Mouse (Mus musculus) adrenal gland (tissue): Measurements from ENCODE around the gene Gcn1l1.

Experiments
- intact Hi-C: fragments of 180-260 bp; cut with DNase I; formaldehyde crosslinking; loops from one replicate; pipeline ENCODE4 v1.15.1; 2025

The Gcn1l1 gene

GRCm38 (mm10) chr5:115558182-115558794, 6.8 kb upstream of the Gcn1l1 start:
- intact Hi-C loops = no loop called here

DNA sequence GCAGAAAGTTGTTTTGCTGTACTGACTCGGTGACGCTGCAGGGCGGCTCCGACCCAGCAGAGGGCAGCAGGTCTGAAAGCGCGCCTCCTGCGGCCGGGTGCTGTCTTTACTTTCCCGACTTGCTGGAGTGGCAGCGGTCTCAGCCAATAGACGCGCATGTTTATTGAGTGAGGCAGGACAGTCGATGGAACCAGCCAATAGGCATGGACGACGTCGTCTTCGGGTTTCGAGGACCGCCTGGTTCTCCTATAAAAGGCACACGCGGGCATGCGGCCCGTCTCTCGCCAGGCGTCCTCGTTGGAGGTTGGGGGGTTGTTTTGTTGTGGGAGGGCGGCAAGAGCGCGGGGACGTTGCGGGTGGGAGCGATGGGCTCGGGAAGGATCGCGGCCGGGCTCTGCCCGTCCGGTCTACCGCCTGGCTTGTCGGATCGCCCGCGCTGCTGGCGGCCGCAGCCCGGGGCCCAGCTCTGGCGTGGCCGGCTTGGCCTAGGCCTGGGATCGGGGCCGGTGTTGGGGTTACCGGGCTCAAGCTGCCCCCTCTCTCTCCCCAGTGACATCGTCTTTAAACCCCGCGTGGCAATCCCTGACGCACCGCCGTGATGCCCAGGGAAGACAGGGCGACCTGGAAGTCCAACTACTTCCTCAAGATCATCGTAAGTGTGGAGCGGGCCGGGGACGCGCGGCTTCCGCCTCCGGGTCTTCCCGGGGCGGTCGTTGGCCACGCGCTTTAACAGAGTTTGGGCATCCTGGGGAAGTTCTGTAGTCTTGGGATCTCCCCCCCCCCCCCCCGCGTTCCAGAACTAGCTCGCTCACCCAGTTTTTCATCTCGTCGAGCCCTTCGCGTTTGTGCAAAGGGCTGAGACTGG, 5.6 kb upstream of the Gcn1l1 start, which contains the start of gene Rplp0:
Rplp0 (plus strand) TSS at position 231 of the 865 bp plus-strand sequence.
- intact Hi-C loops = no loop called here

GRCm38 (mm10) chr5:115560336-115560905, 4.6 kb upstream of the Gcn1l1 start:
- intact Hi-C loops = no loop called here

- intact Hi-C loops = no loop called here
These were observed 1.1 kb upstream of the Gcn1l1 start for GRCm38 (mm10) chr5:115563771-115564585.

DNA sequence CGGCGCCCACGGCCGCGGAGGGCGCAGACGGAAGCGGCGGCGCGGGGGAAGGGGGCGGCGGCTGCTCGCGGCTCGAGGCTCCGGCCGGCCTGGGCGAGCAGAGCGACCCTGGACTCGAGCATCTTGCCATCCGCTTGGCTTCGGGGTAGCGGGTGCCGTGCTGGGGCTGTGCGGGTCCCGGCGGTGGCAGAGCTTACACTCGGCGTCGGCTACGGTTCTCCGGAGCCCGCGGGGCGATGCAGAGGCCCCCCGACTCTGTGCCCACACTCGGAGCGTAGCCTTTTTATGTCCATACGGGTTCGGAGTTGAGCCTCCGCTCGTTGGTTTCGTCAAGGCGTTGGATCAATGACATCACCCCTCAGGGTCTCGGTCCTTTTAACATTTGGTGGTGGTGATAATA, 349 bp downstream of the Gcn1l1 start:
- intact Hi-C loops = loop anchor here (5.0 kb wide), 1 partner anchor 67 kb away; the partner anchor contains the start of gene Rab35

DNA sequence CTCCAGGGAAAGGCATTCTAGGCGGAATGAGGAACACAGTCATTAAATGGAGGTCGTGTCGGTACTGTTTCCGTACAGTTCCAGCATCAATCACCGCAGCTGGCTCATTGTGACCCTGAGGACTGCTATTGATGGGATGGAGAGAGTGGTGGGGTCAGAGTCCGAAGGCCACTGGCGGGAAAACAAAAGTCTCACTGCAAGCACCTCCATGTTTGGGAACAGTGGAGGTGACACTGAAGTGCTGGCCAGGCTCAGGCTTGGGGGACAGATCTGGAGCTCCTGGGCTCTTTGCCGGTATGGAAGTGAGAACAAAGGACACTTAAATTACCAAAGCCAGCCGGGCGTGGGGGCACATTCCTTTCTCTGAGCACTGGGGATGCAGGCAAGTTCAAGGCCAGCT, 3.6 kb downstream of the Gcn1l1 start:
- intact Hi-C loops = loop anchor here (5.0 kb wide), 1 partner anchor 64 kb away; the partner anchor contains the start of gene Rab35

DNA sequence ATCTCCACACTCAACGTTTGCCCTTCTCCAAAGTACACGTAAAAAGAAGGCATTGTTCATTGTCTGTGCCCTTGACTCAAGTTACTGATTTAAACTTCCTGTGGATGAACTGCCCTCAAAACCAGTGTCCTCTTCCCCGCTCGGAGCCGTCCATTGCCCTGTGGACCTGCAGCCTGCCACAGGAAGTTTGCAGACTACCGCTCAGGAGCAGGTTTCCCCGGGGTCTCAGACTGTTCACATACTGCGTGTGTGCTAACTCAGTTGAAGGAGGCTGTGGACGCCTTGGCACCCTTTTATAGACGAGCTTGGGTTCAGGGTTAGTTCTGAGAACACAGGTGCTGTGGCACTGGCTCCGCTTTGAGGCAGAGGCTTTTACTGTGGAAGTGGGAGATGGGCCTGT, 4.3 kb downstream of the Gcn1l1 start:
- intact Hi-C loops = loop anchor here (5.0 kb wide), 1 partner anchor 63 kb away; the partner anchor contains the start of gene Rab35

DNA sequence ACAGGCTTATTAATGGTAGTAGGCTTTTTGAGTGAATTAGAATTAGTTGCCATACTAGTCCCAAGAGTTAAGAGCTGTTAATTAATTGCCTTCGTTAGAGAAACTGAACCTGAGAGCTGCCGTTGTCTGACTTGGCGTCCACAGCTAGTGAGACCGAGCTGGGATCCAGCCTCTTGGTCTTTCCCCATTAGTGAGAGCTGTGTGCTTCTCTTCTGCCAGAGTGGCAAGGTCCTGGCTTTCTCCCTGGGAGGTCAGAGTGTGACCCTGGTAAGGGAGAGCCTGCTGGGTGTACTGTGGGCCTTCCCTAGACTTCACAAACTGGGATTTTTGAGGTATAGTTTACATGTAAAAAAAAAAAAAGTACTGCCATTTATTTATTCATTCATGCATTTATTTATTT, 4.7 kb downstream of the Gcn1l1 start:
- intact Hi-C loops = loop anchor here (5.0 kb wide), 1 partner anchor 63 kb away; the partner anchor contains the start of gene Rab35

DNA sequence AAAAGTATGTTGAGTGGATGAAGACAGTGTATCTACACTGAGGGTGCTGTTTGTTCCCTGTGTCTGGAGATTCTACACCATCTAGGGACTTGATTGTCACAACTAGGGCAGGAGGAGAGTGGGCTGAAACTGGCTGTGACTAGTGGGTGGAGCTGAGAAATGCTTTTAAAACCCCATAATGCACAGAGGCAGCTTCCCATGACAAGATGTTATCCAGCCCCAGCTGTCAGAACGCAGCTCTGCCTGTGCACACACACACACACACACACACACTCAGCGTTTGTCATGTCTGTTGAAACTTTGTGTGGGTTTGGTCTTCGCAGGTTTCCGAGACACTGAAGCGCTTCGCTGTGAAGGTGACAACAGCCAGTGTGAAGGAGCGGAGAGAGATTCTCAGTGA, 6.0 kb downstream of the Gcn1l1 start:
- intact Hi-C loops = no loop called here

GRCm38 (mm10) chr5:115572679-115573535, 7.9 kb downstream of the Gcn1l1 start:
- intact Hi-C loops = no loop called here

- intact Hi-C loops = loop anchor here (5.0 kb wide), 1 partner anchor 42 kb away; no protein-coding TSS in a partner anchor
These were observed 9.9 kb downstream of the Gcn1l1 start for GRCm38 (mm10) chr5:115574992-115575391.

- intact Hi-C loops = loop anchor here (5.0 kb wide), 1 partner anchor 40 kb away; no protein-coding TSS in a partner anchor
These were observed 12.6 kb downstream of the Gcn1l1 start for GRCm38 (mm10) chr5:115577686-115578085.

DNA sequence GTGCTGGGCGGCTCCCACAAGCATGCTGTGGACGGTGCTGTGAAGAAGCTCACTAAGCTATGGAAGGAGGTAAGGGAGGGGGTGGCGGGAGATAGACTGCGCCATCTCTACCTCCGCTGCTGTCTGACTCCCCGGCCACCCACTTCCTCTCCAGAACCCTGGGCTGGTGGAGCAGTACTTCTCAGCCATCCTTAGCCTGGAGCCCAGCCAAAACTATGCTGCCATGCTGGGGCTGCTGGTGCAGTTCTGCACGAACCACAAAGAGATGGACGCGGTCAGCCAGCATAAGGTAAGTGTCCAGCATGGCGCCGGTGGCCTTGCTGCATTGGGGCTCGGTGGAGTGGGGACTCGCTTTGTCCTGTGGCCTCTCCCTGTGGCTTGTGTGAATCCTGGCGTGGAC, 13.9 kb downstream of the Gcn1l1 start:
- intact Hi-C loops = loop anchor here (5.0 kb wide), 1 partner anchor 38 kb away; no protein-coding TSS in a partner anchor

- intact Hi-C loops = loop anchor here (5.0 kb wide), 1 partner anchor 38 kb away; no protein-coding TSS in a partner anchor
These were observed 14.3 kb downstream of the Gcn1l1 start for GRCm38 (mm10) chr5:115579363-115579762.

- intact Hi-C loops = no loop called here
These were observed 15.4 kb downstream of the Gcn1l1 start for GRCm38 (mm10) chr5:115580229-115581001.

- intact Hi-C loops = no loop called here
These were observed 16.6 kb downstream of the Gcn1l1 start for GRCm38 (mm10) chr5:115581662-115582061.

GRCm38 (mm10) chr5:115585616-115586015, 20.6 kb downstream of the Gcn1l1 start:
- intact Hi-C loops = no loop called here

- intact Hi-C loops = no loop called here
These were observed 21.1 kb downstream of the Gcn1l1 start for GRCm38 (mm10) chr5:115586166-115586565.

- intact Hi-C loops = no loop called here
These were observed 21.7 kb downstream of the Gcn1l1 start for GRCm38 (mm10) chr5:115586780-115587179.
